Mouse (Mus musculus): ENCODE data around the gene H13. TPM values are rescaled to one million over a fixed set of nuclear protein-coding genes. Genes with fewer than 3 reads are reported as not detected.

Gene H13
- polyA plus RNA-seq (2012; rRNA removed): 172 and 175 TPM in 2 replicates

GRCm38 (mm10) chr2:152669256-152669638 lies at the start of gene H13:
TSS of gene H13 (plus strand) at chr2:152669461.

DNA sequence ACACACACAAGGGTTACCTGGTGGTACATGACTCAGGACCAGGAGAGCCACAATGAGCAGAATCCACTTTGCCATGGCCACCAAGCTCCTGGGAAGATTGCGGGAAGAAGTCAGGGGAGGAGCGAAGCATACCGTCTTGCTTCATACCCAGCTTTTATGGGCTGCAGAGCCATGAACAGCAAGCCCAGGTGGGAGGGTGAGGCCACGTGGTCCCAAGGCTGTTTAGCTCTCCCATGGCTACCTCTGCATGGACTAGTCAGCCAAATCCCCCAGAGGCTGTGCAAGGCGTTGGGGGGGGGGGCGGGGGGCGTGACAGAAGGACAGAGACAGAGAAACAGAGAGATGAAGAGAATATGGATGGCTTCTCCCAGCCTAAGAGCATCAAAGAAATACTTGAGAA lies 46.3 kb upstream of the H13 start, which contains the start of gene Defb25:
Gene Defb25, minus strand, starts transcription at position 101 of the 400 bp plus-strand sequence.

GRCm38 (mm10) chr2:152626774-152627591 lies 42.3 kb upstream of the H13 start, which contains the start of gene Rem1:
TSS of gene Rem1 (plus strand) at chr2:152626951.

DNA sequence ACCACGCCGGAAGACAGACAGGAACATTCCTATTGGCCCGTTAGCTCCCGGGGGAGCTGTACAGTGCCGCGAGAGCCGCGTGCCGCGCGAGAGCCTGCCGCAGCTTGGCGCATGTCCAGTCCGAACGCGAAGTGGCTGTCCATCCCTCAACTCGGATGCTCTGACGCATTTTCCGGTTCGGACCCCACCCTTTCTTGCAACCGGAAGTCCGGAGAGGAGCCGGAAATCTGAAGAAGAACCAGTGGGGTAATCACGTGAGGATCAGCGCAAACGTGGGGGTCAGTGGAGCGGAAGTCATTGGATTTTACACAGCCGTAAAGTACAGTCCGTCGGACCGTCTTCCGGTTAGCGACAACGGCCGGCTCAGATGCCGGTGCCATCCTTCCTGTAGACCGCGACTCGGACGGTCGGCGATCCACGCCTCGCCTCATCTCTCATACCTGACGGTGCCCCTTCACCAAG lies 17.6 kb downstream of the H13 start, which contains the start of gene Mcts2:
Gene Mcts2, plus strand, starts transcription at position 230 of the 462 bp plus-strand sequence.

GRCm38 (mm10) chr2:152736090-152736601 lies 66.9 kb downstream of the H13 start, which contains the start of gene Id1:
TSS of gene Id1 (plus strand) at chr2:152736251.

DNA sequence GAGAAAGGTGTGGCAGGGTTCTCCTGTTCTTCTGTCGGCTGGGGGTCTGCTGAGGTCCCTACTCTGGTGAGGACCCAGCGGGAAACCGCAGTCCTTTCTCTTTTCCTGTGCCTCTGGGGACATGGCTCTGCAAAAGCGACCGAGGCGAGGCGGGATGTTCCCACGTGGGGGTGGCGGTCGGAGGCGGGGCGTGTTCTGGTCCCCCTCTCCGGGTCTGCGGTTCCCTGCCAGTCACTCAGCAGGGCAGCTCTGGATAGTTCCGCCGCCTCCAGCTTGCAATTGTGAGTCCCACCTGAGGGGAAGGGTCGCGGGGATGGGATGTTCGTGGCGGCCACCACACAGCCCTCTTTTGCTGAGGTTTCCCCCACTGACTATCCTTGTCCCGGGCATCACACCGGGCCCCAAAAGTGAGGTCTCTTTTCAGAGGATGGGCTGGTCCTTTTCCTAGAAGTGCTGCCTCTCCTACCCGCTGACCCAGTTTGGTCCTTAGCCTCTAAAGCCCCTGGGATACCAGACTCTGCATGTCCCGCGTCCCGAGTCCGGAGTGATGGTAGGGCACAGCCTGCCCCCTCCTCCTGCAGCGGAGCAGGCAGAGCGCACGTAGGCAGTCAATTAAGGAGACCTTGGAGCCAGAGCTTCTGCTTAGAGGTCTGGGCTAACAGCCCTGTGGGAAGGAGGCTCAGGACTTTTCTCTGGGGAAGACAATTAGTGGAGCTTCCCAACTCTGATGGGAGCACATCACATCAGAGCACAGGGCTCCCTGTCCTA lies 84.9 kb downstream of the H13 start, which contains the start of gene Cox4i2:
Gene Cox4i2, plus strand, starts transcription at position 230 of the 768 bp plus-strand sequence.

Other genes starting within 250 kb of the H13 start
- gene Defb23, start 204.8 kb upstream of the H13 start, polyA plus RNA-seq (2012; rRNA removed): not detected in 2 replicates
- gene Defb20, start 192.4 kb upstream of the H13 start, polyA plus RNA-seq (2012; rRNA removed): 0.09 TPM in 1 of 2 replicates, not detected in the other
- not detected in 2 replicates for gene Defb22, start 179.3 kb upstream of the H13 start, polyA plus RNA-seq (2012; rRNA removed)
- gene Defb26, start 157.8 kb upstream of the H13 start, polyA plus RNA-seq (2012; rRNA removed): not detected in 2 replicates
- not detected in 2 replicates for gene Defb28, start 151.2 kb upstream of the H13 start, polyA plus RNA-seq (2012; rRNA removed)
- not detected in 2 replicates for gene Defb29, start 129.4 kb upstream of the H13 start, polyA plus RNA-seq (2012; rRNA removed)
- gene Gm17416, start 100.1 kb upstream of the H13 start, polyA plus RNA-seq (2012; rRNA removed): not detected in 2 replicates
- not detected in 2 replicates for gene Defb21, start 96.7 kb upstream of the H13 start, polyA plus RNA-seq (2012; rRNA removed)
- gene Defb19, start 89.1 kb upstream of the H13 start, polyA plus RNA-seq (2012; rRNA removed): not detected in 2 replicates
- not detected in 2 replicates for gene Defb45, start 70.1 kb upstream of the H13 start, polyA plus RNA-seq (2012; rRNA removed)
- not detected in 2 replicates for gene Defb36, start 65.1 kb upstream of the H13 start, polyA plus RNA-seq (2012; rRNA removed)
- not detected in 2 replicates for gene Defb25, start 46.4 kb upstream of the H13 start, polyA plus RNA-seq (2012; rRNA removed)
- 0.41 and 0.84 TPM in 2 replicates for gene Rem1, start 42.5 kb upstream of the H13 start, polyA plus RNA-seq (2012; rRNA removed)
- gene Mcts2, start 17.6 kb downstream of the H13 start, polyA plus RNA-seq (2012; rRNA removed): 25.2 and 27.7 TPM in 2 replicates
- gene Id1, start 66.8 kb downstream of the H13 start, polyA plus RNA-seq (2012; rRNA removed): 133 and 168 TPM in 2 replicates
- 3.8 and 5.3 TPM in 2 replicates for gene Cox4i2, start 84.7 kb downstream of the H13 start, polyA plus RNA-seq (2012; rRNA removed)
- gene Bcl2l1, start 162.3 kb downstream of the H13 start, polyA plus RNA-seq (2012; rRNA removed): 93.5 and 103 TPM in 2 replicates
- gene Tpx2, start 178.5 kb downstream of the H13 start, polyA plus RNA-seq (2012; rRNA removed): 31.7 and 43.4 TPM in 2 replicates
- gene Mylk2, start 241.9 kb downstream of the H13 start, polyA plus RNA-seq (2012; rRNA removed): 0.13 TPM in 1 of 2 replicates, not detected in the other